Mouse (Mus musculus) heart, postnatal 25 days (tissue): ENCODE results near the gene Lhfpl5. TPM values are rescaled to one million over a fixed set of nuclear protein-coding genes. Genes with fewer than 3 reads are reported as not detected.

Experiments used
- DNase-seq: peaks from one replicate; pipeline ENCODE4 v3.0.0; 2022; ENCODE audit warnings: low spot score
- intact Hi-C: fragments of 180-260 bp; cut with DNase I; formaldehyde crosslinking; loops from one replicate; pipeline ENCODE4 v1.15.1; 2025
- total RNA-seq, 2 experiments: library from RNA; stranded (reverse); gene quantifications; 2 replicates each; pipeline ENCODE4 v1.2.3; 2021

The Lhfpl5 gene
- total RNA-seq, 2 experiments from 2014 or later, result not detected

GRCm38 (mm10) chr17:28567541-28567940, 7.9 kb upstream of the Lhfpl5 start:
- no peak for DNase-seq
- intact Hi-C loops, result no loop called here

DNA sequence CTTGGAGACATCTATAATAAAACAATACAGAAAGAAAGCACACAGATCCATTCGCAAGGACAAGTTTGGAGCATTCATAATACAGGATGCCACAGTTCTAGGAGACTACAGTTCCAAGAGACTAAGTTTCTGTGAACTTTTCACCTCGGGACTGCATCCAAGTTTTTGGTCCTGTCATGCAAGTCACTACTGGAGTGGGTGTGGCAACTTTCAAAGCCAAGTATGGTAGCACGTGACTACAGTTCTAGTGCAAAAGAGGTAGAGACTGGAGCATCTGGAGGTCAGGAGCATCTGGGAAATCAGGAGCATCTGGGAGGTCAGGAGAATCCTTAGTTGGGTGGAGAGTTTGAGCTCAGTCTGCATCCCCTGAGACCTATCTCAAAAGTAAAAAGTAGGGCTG, 3.6 kb upstream of the Lhfpl5 start:
- intact Hi-C loops, result no loop called here

DNA sequence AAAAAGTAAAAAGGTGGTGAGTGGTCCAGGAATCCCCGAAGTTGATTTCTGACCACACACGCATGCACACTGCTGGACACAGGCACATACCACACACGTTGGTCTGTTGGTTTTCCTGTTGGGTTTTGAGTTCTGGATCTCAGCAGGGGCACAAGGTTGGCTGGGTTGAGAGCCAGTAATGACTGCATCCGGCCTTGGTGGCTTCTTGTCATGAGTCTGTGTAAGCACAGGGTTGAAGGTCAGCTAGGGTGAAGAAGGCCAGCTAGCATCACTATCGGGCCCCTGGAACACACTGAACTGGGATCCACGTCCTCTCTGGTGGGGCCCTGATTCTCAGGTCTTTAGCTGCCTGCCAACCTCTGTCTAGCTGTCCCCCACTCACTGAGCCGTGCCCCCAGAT, 2.9 kb upstream of the Lhfpl5 start:
- intact Hi-C loops, result no loop called here
- no peak for DNase-seq

More for the DNA sequence above, 3.6 kb upstream of the Lhfpl5 start:
- DNase-seq, result no peak

DNA sequence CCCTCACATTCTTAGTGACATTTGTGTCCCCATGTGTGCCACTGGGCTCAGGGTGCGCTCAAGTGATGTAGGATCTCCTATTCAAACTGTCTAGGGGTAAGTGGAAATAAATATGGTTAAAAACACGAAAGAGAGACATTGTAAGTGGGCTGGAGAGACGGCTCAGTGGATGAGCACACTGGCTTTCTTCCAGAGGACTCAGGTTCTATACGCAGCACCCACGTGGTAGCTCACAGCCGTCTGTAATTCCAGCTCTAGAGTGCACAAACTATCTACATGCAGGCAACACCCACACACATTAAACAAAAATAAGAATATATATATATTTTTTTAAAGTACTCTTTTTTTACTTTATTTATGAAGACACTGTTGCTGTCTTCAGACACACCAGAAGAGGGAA, 2.5 kb upstream of the Lhfpl5 start:
- DNase-seq, result no peak
- intact Hi-C loops, result no loop called here

DNA sequence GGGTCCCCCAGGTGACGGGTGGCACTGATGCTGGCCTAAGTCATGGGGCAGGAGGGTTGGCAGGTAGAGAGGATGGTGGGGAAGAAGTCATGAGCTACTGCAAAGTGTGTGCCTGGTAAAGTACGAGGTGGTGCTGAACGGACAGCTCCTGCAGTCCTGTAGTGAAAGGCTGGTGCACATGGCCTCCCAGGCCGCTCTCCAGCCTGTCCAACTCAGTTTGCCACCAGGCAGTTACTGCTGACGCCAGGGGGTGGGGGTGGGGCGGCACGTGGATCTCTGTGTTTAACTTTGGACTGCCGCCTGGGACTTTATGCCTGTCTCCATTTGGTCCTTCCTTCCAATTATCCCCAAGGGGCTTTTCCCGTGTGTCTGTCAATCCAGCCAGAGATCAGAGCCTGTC, 5.0 kb downstream of the Lhfpl5 start:
- intact Hi-C loops, result no loop called here
- no peak for DNase-seq

GRCm38 (mm10) chr17:28581056-28581455, 5.6 kb downstream of the Lhfpl5 start:
- intact Hi-C loops, result no loop called here

DNA sequence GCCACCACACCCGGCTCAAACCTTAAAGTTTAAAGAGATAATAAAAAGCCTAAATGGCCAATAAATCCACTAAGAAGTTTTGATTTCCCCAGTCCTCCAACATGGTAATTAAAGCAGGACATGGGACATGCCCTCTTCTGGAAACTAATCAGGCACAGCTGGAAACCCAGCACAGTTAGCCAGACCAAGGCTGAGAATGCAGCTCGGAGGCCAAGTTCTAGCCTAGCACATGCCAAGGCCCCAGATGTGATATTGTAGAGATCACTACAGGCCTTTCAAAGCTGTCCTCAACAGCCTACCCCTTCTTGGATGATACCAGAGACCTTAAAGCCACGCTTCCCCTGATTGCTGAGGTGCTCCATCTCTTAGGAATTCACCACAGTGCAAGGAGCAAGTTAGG, 11.1 kb downstream of the Lhfpl5 start:
- DNase-seq, result no peak
- intact Hi-C loops, result no loop called here

More at GRCm38 (mm10) chr17:28581056-28581455, 5.6 kb downstream of the Lhfpl5 start:
- no peak for DNase-seq

- DNase-seq, result no peak
- intact Hi-C loops, result no loop called here
Observed at GRCm38 (mm10) chr17:28588591-28588990, 13.2 kb downstream of the Lhfpl5 start.

DNA sequence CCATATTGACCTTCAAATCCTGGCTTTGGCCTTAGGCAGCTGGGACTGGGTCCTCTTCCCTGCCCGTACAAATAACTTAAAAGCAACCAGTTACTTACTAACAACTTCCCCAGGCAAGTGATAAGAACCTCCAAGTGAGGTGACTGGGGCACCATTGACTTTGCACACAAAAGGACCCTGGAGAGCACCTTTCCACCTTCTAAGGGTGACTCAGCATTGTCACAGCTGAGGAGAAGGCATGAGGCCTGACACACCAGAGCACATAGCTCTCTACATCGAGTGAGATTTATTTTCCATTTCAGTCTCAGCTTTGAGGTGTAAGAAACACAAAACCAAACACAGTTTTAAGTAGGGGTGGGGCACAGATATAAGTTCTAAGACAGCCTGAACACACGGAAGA, 15.2 kb downstream of the Lhfpl5 start:
- intact Hi-C loops, result no loop called here
- DNase-seq, result no peak

GRCm38 (mm10) chr17:28591476-28591875, 16.0 kb downstream of the Lhfpl5 start:
- DNase-seq, result no peak
- intact Hi-C loops, result no loop called here

GRCm38 (mm10) chr17:28592998-28593397, 17.6 kb downstream of the Lhfpl5 start:
- intact Hi-C loops, result no loop called here
- DNase-seq, result no peak

DNA sequence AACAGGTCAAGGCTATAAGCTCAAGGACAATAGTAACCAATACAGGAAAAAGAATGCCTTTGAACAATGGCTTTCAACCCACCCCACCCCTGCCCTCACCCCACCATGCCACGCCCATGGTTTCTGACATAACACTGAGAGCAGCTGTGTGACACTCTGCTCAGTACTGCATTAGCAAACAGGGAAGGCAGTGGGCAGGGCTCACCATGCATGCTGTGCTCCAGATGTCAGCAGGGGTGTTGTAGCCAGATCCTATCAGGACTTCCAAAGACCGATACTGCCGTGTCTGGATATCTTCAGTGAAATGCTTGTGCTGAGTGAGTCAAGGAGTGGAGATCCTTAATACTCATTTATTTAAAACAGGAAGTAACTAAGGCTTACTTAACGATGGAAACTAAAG, 18.5 kb downstream of the Lhfpl5 start:
- no peak for DNase-seq
- intact Hi-C loops, result no loop called here

- intact Hi-C loops, result no loop called here
- DNase-seq, result no peak
Observed at GRCm38 (mm10) chr17:28600780-28601179, 25.3 kb downstream of the Lhfpl5 start.

DNA sequence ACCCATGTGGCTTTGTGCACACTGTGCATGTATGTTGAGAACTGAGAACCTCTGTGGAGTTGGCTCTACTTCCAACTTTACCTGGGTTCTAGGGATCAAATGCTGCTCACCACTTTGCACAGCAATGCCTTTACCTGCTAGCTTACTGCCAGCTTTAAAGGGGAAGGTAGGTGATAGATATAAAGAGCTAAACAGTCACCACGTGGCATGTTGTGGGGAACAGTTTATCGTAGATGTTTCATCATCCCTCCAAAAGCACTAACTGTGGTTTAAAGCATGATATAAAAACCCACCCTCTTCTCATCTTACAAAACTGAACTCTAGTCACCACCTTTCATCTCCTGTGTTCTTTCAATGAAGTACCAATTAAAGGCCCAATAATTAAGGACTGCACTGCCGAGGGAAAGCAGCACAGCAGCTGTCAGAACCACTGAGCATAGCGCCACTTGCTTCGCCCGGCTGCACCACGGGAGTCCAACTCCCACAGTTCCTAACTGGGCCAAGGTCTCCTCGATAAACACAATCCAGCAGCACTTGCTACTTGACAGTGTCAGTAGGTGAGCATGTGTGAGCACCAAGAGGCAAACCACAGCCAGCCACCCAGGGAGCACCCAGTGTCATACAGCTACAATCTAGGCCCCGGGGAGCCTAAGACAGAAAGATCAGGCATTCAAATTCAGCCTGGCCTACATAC, 26.3 kb downstream of the Lhfpl5 start:
- intact Hi-C loops, result no loop called here
- DNase-seq, result no peak

- DNase-seq, result no peak
- intact Hi-C loops, result no loop called here
Observed at GRCm38 (mm10) chr17:28609543-28609942, 34.1 kb downstream of the Lhfpl5 start.

DNA sequence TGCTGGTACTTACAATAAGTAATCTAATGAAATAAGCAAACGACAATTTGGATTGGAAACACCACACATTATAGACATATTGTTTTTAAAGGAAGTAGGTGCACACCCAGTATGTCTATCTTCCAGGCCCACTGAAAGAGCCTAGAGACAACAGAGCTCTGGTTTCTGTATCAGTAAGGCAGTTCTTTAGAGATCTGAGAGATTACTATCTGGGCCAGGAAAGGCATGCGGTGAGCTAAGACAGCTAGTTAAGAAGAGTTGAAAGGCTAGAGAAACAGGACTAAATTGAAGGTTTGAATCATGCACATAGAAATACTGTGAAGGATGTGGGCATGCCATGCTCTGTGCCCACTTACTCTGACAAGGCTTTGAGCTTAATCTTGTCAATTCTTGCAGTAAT, 37.2 kb downstream of the Lhfpl5 start:
- DNase-seq, result no peak
- intact Hi-C loops, result no loop called here

DNA sequence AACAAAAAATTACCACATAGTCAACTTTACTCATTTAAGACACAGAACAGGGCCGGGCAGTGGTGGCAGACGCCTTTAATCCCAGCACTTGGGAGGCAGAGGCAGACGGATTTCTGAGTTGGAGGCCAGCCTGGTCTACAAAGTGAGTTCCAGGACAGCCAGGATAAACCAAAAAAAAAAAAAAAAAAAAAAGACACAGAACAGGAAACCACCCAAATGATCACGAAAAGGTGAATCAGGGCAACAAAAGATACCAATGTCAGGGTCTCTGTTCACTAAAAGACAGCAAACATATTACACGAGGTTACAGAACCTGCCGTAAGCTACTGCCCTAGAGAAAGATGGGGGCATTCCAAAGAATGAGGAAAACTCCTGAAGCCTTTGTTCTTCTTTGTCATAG, 37.7 kb downstream of the Lhfpl5 start:
- DNase-seq, result no peak
- intact Hi-C loops, result no loop called here

DNA sequence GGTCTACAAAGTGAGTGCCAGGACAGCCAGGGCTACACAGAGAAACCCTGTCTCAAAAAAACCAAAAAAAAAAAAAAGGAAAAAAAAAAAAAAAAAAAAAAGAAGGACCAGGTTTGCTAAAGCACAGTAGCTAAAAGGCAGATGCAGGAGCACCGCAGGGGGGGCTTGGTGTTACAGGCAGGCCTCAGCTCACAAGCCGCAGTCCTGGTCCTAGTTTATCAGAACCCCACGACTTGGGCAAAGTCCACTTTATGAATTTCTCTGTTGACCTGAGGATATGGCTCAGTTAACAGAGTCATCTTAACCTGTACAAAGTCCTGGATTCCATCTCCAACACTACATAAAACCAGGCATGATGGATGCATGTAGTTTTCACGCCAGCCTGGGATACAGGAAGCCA, 39.9 kb downstream of the Lhfpl5 start:
- intact Hi-C loops, result no loop called here
- no peak for DNase-seq

GRCm38 (mm10) chr17:28617636-28618035, 42.2 kb downstream of the Lhfpl5 start:
- intact Hi-C loops, result no loop called here
- no peak for DNase-seq

DNA sequence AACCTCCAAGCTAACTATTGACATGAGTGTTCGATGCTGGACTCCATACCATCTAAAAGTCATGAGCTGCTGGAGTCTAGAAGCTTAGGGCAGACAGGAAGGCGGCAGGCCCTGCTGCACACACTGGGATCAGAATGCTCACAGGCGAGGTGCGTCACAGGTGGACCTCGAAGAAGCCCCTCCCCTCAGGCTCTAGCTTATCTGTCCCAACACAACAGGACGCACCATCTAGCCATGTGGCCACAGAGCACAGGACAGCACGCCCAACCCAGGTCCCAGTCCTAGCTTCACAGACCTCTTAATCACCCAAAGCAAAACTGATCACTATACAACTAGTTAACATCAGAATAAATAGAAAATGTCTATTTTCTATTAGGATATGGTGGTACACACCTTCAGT, 42.7 kb downstream of the Lhfpl5 start:
- no peak for DNase-seq
- intact Hi-C loops, result no loop called here

- intact Hi-C loops, result no loop called here
- no peak for DNase-seq
Observed at GRCm38 (mm10) chr17:28618775-28619174, 43.3 kb downstream of the Lhfpl5 start.
